Mouse (Mus musculus): ENCODE measurements around the gene Eif4g2. TPM values are rescaled to one million over a fixed set of nuclear protein-coding genes. Genes with fewer than 3 reads are reported as not detected.

The Eif4g2 gene
- polyA plus RNA-seq (2021; fragmentation: Nextera tagmentation) = 82.7 and 96.8 TPM in 2 replicates
- long read RNA-seq, experiment 1, full-length matches to known transcripts = 878 of 1,229 reads
- long read RNA-seq, experiment 1, partial matches to known transcripts = 273 of 1,229 reads
- long read RNA-seq, experiment 1, other reads (novel, unspliced or antisense) = 78 of 1,229 reads
- long read RNA-seq, experiment 2, full-length matches to known transcripts = 4 of 127 reads
- long read RNA-seq, experiment 2, partial matches to known transcripts = 71 of 127 reads
- long read RNA-seq, experiment 2, other reads (novel, unspliced or antisense) = 52 of 127 reads

DNA sequence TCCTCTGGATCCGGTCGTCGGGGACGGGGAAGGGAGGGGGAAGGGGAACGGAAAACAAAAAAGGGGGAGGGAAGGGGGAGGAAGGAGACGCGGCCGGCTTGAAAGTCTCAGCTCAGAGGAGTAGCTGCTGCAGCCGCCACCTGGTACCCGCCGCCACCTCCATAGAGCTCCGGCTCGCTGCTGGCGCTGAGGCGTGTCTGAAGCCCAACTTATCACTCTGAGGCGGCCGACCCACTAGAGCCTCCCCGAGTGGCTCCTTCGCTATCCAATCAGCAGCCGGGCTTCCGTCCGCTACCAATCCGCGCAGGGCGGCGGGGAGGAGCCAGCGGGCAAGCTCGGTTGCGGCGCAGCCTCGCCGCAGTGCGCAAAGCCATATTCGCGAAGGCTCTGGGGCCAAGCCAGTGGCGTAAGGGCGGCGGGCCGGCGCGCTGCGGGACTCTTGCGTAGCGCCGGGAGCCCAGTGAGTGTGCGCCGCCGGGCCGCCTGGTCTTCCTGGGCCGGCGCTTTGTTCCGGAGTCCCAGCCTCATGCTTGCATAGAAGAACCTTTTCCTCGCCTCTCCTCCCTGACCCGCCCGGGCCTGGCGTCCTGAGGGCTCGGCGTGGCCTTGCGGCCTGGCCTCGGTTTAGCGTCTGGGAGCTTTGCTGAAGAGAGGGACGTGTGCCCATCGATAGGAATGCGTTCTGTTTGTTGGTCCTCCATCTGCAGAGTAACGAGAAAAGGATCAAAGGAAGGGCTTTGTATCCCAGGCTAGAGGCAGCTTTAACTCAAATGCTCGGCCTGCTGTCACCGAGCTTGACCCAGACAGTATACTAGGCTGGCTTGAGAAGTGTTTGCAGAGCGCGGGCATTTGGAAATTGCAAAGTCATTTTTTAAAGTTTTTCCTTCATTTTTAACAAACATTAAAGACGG is at the start of gene Eif4g2:
Eif4g2 (minus strand) TSS at position 209 of the 911 bp plus-strand sequence.

DNA sequence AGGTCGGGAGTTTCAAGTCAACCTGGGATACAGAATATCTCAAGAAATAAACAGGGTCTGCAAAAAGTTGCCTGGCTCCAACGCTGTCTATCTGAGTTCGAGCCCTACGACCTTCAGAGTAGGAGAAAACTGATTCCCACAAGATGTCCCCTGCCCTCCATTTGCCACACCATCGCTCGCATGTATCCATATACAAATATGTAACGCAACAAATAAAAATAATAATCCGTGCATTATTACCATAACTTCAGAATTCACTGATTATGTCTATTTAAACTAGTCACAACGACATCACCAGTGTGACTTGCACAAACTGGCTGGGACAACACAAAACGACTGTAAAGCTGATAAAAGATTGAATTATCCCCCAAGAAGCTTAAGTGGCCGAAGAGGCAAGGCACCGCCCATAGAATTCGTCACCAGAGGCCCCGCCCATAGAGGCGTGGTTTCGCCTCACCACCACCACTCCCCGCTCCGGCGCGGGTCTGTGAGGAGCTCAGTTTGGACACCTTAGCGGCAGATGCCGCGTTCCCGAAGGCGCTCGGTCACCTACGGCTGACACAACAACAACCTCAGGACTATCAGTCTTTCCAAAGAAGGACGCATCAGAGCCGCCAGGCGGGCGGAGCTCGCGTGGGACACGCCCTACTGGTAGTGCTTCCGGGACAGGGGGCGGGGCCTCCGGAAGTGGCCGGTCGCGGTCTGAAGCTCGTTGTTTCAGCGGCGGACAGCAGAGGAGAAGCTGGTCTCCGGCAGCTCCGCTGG is 54.4 kb downstream of the Eif4g2 start, which contains the start of gene Ctr9:
Ctr9 (plus strand) TSS at position 671 of the 765 bp plus-strand sequence.

Other genes starting within 250 kb of the Eif4g2 start
- gene Rnf141, start 238.6 kb downstream of the Eif4g2 start, polyA plus RNA-seq (2021; fragmentation: Nextera tagmentation) = 172 and 182 TPM in 2 replicates
- 0.17 and 0.75 TPM in 2 replicates for gene Lyve1, start 219.8 kb downstream of the Eif4g2 start, polyA plus RNA-seq (2021; fragmentation: Nextera tagmentation)
- 0.56 and 0.70 TPM in 2 replicates for gene Mrvi1, start 100.6 kb downstream of the Eif4g2 start, polyA plus RNA-seq (2021; fragmentation: Nextera tagmentation)
- gene Ctr9, start 54.1 kb downstream of the Eif4g2 start, polyA plus RNA-seq (2021; fragmentation: Nextera tagmentation) = 19.0 and 27.6 TPM in 2 replicates

All from left cerebral cortex, adult 6 months (tissue).